Mouse (Mus musculus) kidney, postnatal 0 days (tissue): ENCODE results near the gene Serinc2. TPM values are rescaled to one million over a fixed set of nuclear protein-coding genes. Genes with fewer than 3 reads are reported as not detected.

Source experiments
- ATAC-seq: fragments of 200-750 bp; cut with Nextera tagmentation; replicated peaks from 2 replicates; pipeline ENCODE4 v1.8.0; 2017; ENCODE audit warnings: low read depth, moderate number of reproducible peaks, moderate TSS enrichment, moderate library complexity; ENCODE audit not compliant: low FRiP score
- DNase-seq: peaks from one replicate; pipeline ENCODE4 v3.0.0-alpha.2; 2016; ENCODE audit warnings: low spot score
- H3K27ac ChIP-seq: fragments of 300-500 bp; sonication (generic); 2 replicates; pipeline ENCODE4 v1.5.1; 2014; ENCODE audit warnings: mild to moderate bottlenecking
- H3K27me3 ChIP-seq: fragments of 300-500 bp; sonication (generic); 2 replicates; pipeline ENCODE4 v1.6.1; 2014; ENCODE audit warnings: low read length, mixed read lengths; ENCODE audit not compliant: insufficient read depth
- H3K36me3 ChIP-seq: fragments of 300-500 bp; sonication (generic); 2 replicates; pipeline ENCODE4 v1.6.1; 2014; ENCODE audit warnings: low read length, mixed read lengths; ENCODE audit not compliant: insufficient read depth
- H3K4me1 ChIP-seq: fragments of 300-500 bp; sonication (generic); replicated peaks from 2 replicates; pipeline ENCODE4 v1.6.1; 2014; ENCODE audit warnings: antibody characterized with exemption, low read length, mixed read lengths; ENCODE audit not compliant: insufficient read depth
- H3K4me2 ChIP-seq: fragments of 300-500 bp; sonication (generic); 2 replicates; pipeline ENCODE4 v1.6.1; 2014; ENCODE audit warnings: mild to moderate bottlenecking, low read length, moderate library complexity, mixed read lengths
- H3K4me3 ChIP-seq: fragments of 300-500 bp; sonication (generic); replicated peaks from 2 replicates; pipeline ENCODE4 v1.5.1; 2014; ENCODE audit warnings: low read depth, low read length
- H3K9ac ChIP-seq: fragments of 300-500 bp; sonication (generic); 2 replicates; pipeline ENCODE4 v1.6.1; 2014; ENCODE audit warnings: low read depth, low read length
- H3K9me3 ChIP-seq: fragments of 300-500 bp; sonication (generic); replicated peaks from 2 replicates; pipeline ENCODE4 v1.6.1; 2016; ENCODE audit warnings: low read length, inconsistent platforms, mixed read lengths
- CTCF ChIP-seq: IDR thresholded peaks from 2 replicates; pipeline ENCODE4 v1.5.1; 2016; ENCODE audit warnings: antibody characterized with exemption, low read depth, mild to moderate bottlenecking, moderate library complexity
- WGBS: fragments of 180-500 bp; shearing (Covaris S2); extraction: QIAGEN DNeasy Blood & Tissue Kit; methylation state at CpG from one replicate; pipeline ENCODE4 v1.1.7; 2014; 5-methylcytosine and 5-hydroxymethylcytosine counted together
- polyA plus RNA-seq: library from polyadenylated mRNA; unstranded; fragments of >200 nt; fragmentation: Nextera tagmentation; extraction: Ambion mirVana; gene quantifications from 2 replicates; pipeline ENCODE4 v1.2.1, GENCODE M21; 2015

Gene Serinc2
- polyA plus RNA-seq, 1 experiment from 2014 or later, result 52.6 TPM

DNA sequence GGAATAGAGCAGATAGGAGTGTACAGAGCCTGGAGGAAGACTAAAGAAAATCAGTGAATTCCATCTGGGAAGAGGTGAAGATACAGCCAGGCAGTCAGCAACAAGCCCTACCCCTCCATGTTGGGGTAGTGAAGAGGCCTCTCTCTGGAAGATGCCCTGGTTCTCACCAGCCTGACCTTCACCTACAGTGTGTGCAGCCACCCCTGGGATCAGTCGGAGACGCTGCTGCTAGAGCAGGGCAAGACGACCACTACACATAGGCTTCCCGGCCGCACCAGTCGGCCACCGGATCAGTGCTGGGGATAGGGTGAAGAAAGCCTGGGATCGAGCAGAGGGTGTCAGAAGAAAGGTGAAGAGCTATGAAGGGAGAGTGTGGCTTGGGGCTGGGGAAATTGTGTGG lies 30.2 kb upstream of the Serinc2 start:
- DNase-seq (no peak), ATAC-seq (no peak)
- Histone ChIP-seq H3K4me1 (peaks cover 7% of the 10 kb centered on the region), H3K27ac (peak overlapping the region; percentile 83; the same call in 1 of the 2 replicates), H3K27me3 (peaks cover 3% of the 10 kb centered on the region; the same call in 1 of the 2 replicates), H3K4me2 (peak overlapping the region; percentile 95), H3K9me3 (no peaks in the 10 kb centered on the region), H3K9ac (peak overlapping the region; percentile 49; the same call in 1 of the 2 replicates), H3K36me3 (0 out of 2 replicates have a peak, but pooled peaks cover 7% of the 10 kb centered on the region), H3K4me3 (peak overlapping the region; percentile 47)
- no peak for TF ChIP-seq CTCF
- WGBS, result 53% methylated on average over 8 of the region's 8 CpGs

DNA sequence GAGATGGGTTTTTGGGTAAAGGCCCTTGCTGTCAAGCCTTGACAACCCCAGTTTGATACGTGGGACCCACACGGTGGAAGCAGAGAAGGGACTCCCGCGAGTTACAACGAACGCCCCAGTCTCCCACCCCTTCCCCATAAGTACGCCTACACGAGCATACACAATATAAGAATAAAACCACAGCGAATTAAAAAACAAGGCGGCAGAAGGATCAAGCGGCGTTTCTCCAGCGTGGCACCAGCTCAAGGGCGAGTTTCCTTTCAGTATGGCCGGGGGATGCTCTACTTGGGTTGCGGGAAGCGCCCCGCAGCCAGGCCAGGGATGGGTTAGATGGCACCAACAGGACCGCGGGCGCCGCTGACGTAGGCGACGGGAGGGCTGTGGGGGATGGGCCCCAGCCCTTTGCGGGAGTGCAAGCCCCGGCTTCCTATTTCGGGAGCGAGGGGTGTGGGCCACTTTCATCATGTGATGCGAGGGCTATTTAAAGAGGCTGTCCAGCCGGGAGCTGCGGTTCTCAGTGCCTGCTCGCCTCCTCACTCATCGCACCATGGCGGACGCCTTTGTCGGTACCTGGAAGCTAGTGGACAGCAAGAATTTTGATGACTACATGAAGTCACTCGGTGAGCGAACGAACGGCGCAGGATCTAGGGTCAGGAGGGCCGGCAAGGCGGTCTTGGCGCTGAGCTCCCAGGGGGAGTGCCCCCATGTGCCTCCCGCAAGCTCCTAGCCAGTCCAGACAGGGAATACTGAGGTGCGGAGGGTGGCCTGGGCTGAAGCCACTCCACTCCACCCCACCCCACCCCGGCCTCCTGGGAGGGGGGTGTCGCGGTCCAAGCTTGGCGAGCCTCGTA lies 29.5 kb upstream of the Serinc2 start, which contains the start of the genes Fabp3 and Gm10570:
Gene Fabp3, plus strand, starts transcription at position 365 of the 851 bp plus-strand sequence.
Gene Gm10570, minus strand, starts transcription at position 444 of the 851 bp plus-strand sequence.
- ATAC-seq (peak; percentile 34), DNase-seq (peak; percentile 26)
- peak within 1 kb of the TSS; percentile 47 for H3K4me3 ChIP-seq
- H3K9me3 ChIP-seq, result no peaks in the 10 kb centered on the region
- H3K9ac ChIP-seq, result peak within 1 kb of the TSS; percentile 49; the same call in 1 of the 2 replicates
- H3K4me1 ChIP-seq, result peaks cover 7% of the 10 kb centered on the region
- H3K27me3 ChIP-seq, result peaks cover 3% of the 10 kb centered on the region; the same call in 1 of the 2 replicates
- under 1% methylated on average over 52 of the region's 52 CpGs for WGBS
- H3K27ac ChIP-seq, result peak within 1 kb of the TSS; percentile 83
- H3K36me3 ChIP-seq, result 0 out of 2 replicates have a peak, but pooled peaks cover 5% of the 10 kb centered on the region
- no peak for TF ChIP-seq CTCF
- H3K4me2 ChIP-seq, result peak within 1 kb of the TSS; percentile 95

DNA sequence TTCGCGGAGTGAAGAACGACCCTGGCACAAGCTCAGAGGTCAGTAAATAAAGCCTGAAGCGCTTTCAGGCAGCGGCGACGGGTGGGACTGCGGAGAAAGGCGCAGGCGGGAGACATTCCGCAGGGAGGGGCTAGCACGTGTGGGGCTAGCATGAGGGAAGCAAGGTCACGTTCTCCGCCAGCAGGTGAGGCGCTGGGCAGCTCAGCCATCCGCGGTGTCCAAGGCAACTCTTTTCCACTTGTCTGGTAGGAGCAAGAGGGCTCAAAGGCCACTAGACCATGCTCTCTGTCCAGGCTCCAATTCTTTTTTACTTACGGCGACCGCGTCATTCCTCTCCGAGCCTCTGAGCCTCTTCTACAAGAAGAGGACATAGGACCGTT lies 28.8 kb upstream of the Serinc2 start:
- Histone ChIP-seq H3K4me3 (peak overlapping the region; percentile 47), H3K27me3 (peaks cover 3% of the 10 kb centered on the region; the same call in 1 of the 2 replicates), H3K4me1 (peaks cover 7% of the 10 kb centered on the region), H3K9ac (peak overlapping the region; percentile 49; the same call in 1 of the 2 replicates), H3K36me3 (no peaks in the 10 kb centered on the region), H3K4me2 (peak overlapping the region; percentile 95), H3K9me3 (no peaks in the 10 kb centered on the region), H3K27ac (peak overlapping the region; percentile 83)
- peak; percentile 79 for DNase-seq
- under 1% methylated on average over 23 of the region's 23 CpGs for WGBS
- peak; percentile 87 for ATAC-seq
- no peak; the same call in 1 of the 2 replicates for TF ChIP-seq CTCF

DNA sequence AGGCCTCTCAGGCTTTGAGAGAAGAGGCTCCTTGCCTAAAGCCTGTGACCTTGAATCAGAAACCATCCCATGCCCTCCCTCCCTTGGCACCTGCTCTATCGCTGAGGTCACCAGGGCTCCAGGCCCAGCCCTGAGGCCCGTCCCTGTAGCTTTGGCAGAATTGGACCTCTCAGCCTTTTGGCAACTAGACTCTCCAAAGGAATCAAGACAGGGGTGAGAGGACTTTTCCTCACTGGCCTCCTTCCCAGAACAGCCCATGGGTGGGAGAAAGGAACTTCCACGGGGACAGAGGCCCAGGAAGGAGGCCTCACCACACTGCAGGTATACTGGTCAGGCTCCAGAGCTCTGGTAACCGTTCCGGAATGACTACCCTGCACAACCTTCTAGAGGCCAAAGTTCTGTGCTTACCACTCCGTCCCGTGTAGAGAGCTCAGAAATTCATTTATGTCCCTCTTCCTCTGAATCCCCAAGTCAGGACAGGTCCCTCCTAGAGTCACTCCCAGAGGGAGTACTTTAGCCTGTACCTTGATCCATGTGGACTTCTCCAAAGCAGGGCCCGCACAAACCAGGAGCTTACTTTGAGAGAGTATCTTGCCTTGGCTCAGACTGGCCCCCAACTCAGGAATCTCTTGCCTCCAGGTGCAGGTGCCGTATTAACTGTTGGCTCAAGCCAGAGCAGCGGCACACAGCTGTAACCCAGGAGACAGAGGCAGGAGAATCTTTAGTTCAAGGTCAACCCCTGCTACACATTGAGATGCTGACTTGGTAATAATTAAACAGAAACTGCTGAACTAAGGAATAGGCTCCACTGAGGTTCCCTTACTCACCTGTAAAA lies 28.0 kb upstream of the Serinc2 start:
- DNase-seq (peak; percentile 21), ATAC-seq (peak; percentile 45)
- 63% methylated on average over 10 of the region's 10 CpGs for WGBS
- H3K27ac ChIP-seq, result peak overlapping the region; percentile 83
- H3K27me3 ChIP-seq, result peaks cover 3% of the 10 kb centered on the region; the same call in 1 of the 2 replicates
- H3K4me3 ChIP-seq, result no peak overlapping the region
- H3K4me1 ChIP-seq, result peaks cover 7% of the 10 kb centered on the region
- TF ChIP-seq CTCF, result no peak
- H3K4me2 ChIP-seq, result peak overlapping the region; percentile 95
- H3K9ac ChIP-seq, result no peak overlapping the region
- no peaks in the 10 kb centered on the region for H3K36me3 ChIP-seq
- no peaks in the 10 kb centered on the region for H3K9me3 ChIP-seq

DNA sequence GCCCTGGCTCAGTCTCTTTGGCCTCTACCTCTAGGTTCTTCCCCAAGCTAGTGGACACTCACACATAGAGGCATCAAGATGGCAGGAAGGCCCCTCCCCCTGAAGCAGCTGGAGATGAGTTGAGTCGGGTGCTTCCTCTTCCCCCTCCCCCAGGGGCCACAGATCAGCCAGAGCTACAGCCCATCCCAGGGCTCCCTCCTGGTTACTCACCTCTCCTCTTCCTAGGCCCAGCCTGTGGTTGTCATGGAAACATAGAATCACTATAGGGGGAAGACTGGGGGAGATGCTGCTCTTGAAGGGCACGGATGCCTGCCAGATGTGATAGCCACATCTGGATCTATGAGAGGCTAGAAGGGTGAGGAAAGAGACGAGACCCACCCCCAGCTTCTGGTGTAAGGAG lies 25.7 kb upstream of the Serinc2 start:
- TF ChIP-seq CTCF, result no peak

More for the DNA sequence above, 25.7 kb upstream of the Serinc2 start:
- Histone ChIP-seq H3K27ac (no peak overlapping the region), H3K4me3 (no peak overlapping the region), H3K9me3 (no peaks in the 10 kb centered on the region), H3K36me3 (no peaks in the 10 kb centered on the region), H3K9ac (no peak overlapping the region), H3K4me2 (no peak overlapping the region), H3K4me1 (peaks cover 7% of the 10 kb centered on the region), H3K27me3 (no peaks in the 10 kb centered on the region)
- ATAC-seq (no peak), DNase-seq (no peak)
- 35% methylated on average over 3 of the region's 3 CpGs for WGBS
